10 mouse cellular contexts compared by ENCODE assay signal in the genomic region with DNA sequence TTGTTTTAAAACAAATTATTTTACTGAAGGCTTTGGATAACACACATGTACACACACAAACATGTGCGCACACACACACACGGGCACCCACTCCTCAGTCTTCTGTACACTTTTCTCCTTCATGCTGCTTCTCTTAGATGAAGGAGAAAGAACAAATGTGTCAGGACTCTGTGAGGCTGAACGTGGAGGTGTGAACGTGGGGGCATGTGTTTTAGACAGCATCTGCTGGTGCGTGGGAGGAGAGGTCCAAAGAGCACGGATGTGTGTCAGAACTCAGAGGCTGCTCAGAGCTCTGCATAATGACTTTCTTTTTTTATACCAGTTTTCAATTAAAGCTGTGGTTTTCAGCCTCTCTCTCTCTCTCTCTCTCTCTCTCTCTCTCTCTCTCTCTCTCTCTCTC.
DNase-seq lines count a peak whose midpoint lies in the region; ATAC-seq and TF ChIP-seq lines count a peak whose summit lies in the region.
"Had no signal": no experiment of that assay in that cellular context is flagged by ENCODE, and none has a peak within 500 bp of the region (broad histone marks: within the 10 kb centered on the region; RNA-seq: fewer than 3 reads in every experiment).

No protein-coding gene starts in this region.

- DNase-seq in layer of hippocampus, adult 11-12 months (ENCODE audit: low spot score): peak; percentile 29
- no peak for DNase-seq in layer of hippocampus, postnatal 25 days (ENCODE audit: extremely low spot score in 1 of 2, low spot score in 1 of 2)
- peak; percentile 47 for DNase-seq in brain, embryonic 14.5 days (ENCODE audit: low read depth)
- DNase-seq in layer of hippocampus, postnatal 36 days: peak; percentile 13
- peak; percentile 21 for DNase-seq in right cerebral cortex, postnatal 14 days
- no peak for DNase-seq in spleen, postnatal 14 days (ENCODE audit: low spot score in 2 of 2)
- no peak for DNase-seq in urinary bladder, postnatal 14 days (ENCODE audit: low spot score)
- DNase-seq: adrenal gland, adult 2 months; liver, embryonic 13.5 days had no signal

- no peak for ATAC-seq in megakaryocyte progenitor cell, adult 5-6 weeks (replicated peaks; ENCODE audit: poor library complexity)

- no peak for TF ChIP-seq CTCF in brain, embryonic 14.5 days (IDR thresholded peaks at IDR 0.05; ENCODE audit: borderline replicate concordance, extremely low read depth, insufficient read depth, insufficient read length)

- TF ChIP-seq POLR2A in brain, embryonic 14.5 days (IDR thresholded peaks at IDR 0.05; ENCODE audit: borderline replicate concordance, extremely low read depth, insufficient read depth, insufficient read length, poor library complexity, severe bottlenecking): no peak

Comparison
In these comparisons a context has a peak if more than half of its experiments do, and no peak if none do; other contexts are left out.
1. DNase-seq: peak in layer of hippocampus, adult 11-12 months (single experiment), brain, embryonic 14.5 days (single experiment), layer of hippocampus, postnatal 36 days (2 of 2) and right cerebral cortex, postnatal 14 days (single experiment); none in layer of hippocampus, postnatal 25 days (0 of 2), spleen, postnatal 14 days (0 of 2) and urinary bladder, postnatal 14 days (single experiment).